Mouse (Mus musculus) right cerebral cortex, postnatal 10 days (tissue): ENCODE measurements around the gene Tmc8.
"Not testable (repeated sequence)": the region's sequence is repeated elsewhere in the genome, so short reads cannot be mapped to it uniquely, and the experiment has no call there.

Experiments used
- DNase-seq, 2 experiments: peaks; one replicate each; pipeline ENCODE4 v3.0.0; 2021; ENCODE audit warnings: low spot score in 2 of 2

Tmc8 gene

GRCm38 (mm10) chr11:117825333-117826101, 43.6 kb downstream of the Tmc8 start, which contains the start of the genes Afmid and Tk1:
TSS of gene Afmid (plus strand) at chr11:117825924.
TSS of gene Tk1 (minus strand) at chr11:117826092.
- peak; percentile 79 to 80 for DNase-seq

- DNase-seq: no peak
Measured at GRCm38 (mm10) chr11:117826164-117826563, 44.3 kb downstream of the Tmc8 start.

GRCm38 (mm10) chr11:117826916-117827315, 45.0 kb downstream of the Tmc8 start:
- no peak for DNase-seq

- no peak for DNase-seq
Measured at GRCm38 (mm10) chr11:117827386-117827785, 45.5 kb downstream of the Tmc8 start.

GRCm38 (mm10) chr11:117828149-117828887, 46.4 kb downstream of the Tmc8 start:
- no peak for DNase-seq

- DNase-seq: peak in 1 of 2 experiments; percentile 67
Measured at GRCm38 (mm10) chr11:117828888-117829604, 47.2 kb downstream of the Tmc8 start.

- DNase-seq: no peak
Measured at GRCm38 (mm10) chr11:117829671-117830215, 47.9 kb downstream of the Tmc8 start.

GRCm38 (mm10) chr11:117830401-117830800, 48.5 kb downstream of the Tmc8 start:
- DNase-seq: no peak

- DNase-seq: peak; percentile 79 to 80
Measured at GRCm38 (mm10) chr11:117832086-117832969, 50.5 kb downstream of the Tmc8 start.

- DNase-seq: not testable (repeated sequence)
Measured at GRCm38 (mm10) chr11:117833509-117833908, 51.6 kb downstream of the Tmc8 start.

GRCm38 (mm10) chr11:117834086-117834485, 52.2 kb downstream of the Tmc8 start:
- no peak for DNase-seq

- DNase-seq: peak; percentile 59 to 70
Measured at GRCm38 (mm10) chr11:117836306-117836705, 54.4 kb downstream of the Tmc8 start.

GRCm38 (mm10) chr11:117838572-117838971, 56.7 kb downstream of the Tmc8 start:
- no peak for DNase-seq

GRCm38 (mm10) chr11:117839021-117839420, 57.1 kb downstream of the Tmc8 start:
- no peak for DNase-seq

GRCm38 (mm10) chr11:117840910-117841309, 59.0 kb downstream of the Tmc8 start:
- no peak for DNase-seq
